Mouse (Mus musculus) retina, adult 2 months (tissue): ENCODE results near the gene Numa1.
"Not testable (repeated sequence)": the region's sequence is repeated elsewhere in the genome, so short reads cannot be mapped to it uniquely, and the experiment has no call there.

Source experiments
- DNase-seq: peaks from one replicate; pipeline ENCODE4 v3.0.0-alpha.2; 2012; ENCODE audit warnings: low read depth, low spot score

Numa1 gene

DNA sequence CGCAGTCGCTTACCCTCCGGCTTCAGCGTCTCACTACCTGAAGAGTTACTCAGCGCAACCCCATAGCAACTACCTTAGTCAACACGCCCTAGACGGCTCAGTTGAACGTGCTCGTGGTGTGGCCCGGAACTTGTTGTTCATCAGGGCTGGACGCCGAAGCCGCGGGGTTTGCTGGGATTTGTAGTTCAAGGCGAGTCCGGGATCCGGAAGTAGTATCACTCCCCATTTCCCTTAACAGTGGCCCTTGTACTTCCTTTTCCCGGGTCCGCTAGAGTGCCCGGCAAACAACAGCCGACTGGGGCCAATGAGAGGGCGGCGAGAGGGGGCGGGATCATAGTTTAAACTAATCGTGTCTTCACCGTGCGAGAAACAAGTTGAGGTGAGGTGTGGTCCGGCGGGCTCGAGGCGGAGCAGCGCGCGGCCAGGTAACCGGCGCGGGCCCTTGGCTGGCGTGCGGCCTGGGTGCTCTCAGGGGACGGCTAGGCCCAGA lies at the start of gene Numa1, which contains the start of gene Lrrc51:
Numa1 (plus strand) TSS at position 361 of the 490 bp plus-strand sequence.
Lrrc51 (minus strand) TSS at position 145 of the 490 bp plus-strand sequence.
- peak; percentile 85 for DNase-seq

DNA sequence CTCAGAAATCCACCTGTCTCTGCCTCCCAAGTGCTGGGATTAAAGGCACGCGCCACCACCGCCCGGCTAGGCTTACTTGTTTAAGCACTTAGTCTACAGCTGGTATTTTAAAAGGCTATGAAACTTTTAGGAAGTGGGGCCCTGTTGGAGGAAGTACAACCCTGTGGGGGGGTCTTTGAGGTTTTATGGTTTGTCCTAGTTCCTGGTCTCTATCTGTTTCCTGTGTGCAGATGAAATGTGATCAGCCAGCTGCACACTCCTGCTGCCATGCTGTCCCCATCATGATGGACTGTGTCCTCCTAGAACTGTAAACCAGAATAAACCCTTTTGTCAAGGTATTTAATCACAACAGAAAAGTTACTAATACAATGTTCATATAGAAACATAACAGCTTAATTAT lies 49.8 kb upstream of the Numa1 start:
- DNase-seq: no peak

DNA sequence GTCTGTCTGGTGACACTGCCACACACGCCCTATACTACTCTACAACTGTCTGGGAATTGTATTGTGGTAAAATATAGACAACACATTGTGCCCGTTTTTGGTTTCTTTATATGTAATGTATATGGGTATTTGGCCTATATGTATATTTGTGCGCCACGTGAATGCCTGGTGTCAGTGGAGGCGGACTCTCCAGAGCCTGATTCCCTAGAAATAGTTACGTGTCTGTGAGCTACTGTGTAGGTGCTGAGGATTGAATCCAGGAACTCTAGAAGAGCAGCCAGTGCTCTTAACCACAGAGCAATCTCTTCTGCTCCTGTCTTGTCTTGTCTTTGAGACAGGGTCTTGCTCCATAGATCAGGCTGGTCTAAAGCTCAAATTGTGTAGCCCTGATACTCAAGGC lies 47.6 kb upstream of the Numa1 start:
- DNase-seq: no peak

DNA sequence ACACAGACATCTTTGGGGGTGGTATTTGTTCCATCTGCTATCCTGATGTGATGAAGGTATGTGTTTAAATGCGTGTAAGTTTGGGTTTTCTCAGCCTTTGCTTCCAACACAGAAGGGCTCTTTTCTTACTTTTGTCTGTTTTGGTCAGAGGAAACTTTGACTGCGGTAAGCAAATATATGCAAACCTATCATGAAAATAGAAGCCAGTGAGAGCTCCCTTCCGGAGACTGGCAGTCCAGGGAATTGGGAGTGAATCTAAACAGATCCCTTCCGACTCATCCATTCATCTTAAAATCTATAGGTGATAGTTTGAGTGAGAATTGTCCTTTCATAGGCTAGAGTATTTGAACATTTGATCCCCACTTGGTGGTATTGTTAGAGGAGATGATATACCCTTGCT lies 45.5 kb upstream of the Numa1 start:
- DNase-seq: no peak

DNA sequence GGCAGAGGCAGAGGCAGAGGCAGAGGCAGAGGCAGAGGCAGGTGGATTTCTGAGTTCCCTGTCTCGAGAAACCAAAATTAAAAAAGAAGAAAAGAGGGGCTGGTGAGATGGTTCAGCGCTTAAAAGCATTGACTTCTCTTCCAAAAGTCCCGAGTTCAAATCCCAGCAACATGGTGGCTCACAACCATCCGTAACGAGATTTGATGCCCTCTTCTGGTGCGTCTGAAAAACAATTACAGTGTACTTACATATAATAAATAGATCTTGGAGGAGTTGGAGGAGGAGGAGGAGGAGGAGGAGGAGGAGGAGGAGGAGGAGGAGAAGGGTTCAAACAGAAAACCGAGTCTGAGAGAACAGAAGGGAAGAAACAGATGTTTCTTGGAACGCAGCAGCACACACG lies 38.2 kb upstream of the Numa1 start:
- DNase-seq: no peak

DNA sequence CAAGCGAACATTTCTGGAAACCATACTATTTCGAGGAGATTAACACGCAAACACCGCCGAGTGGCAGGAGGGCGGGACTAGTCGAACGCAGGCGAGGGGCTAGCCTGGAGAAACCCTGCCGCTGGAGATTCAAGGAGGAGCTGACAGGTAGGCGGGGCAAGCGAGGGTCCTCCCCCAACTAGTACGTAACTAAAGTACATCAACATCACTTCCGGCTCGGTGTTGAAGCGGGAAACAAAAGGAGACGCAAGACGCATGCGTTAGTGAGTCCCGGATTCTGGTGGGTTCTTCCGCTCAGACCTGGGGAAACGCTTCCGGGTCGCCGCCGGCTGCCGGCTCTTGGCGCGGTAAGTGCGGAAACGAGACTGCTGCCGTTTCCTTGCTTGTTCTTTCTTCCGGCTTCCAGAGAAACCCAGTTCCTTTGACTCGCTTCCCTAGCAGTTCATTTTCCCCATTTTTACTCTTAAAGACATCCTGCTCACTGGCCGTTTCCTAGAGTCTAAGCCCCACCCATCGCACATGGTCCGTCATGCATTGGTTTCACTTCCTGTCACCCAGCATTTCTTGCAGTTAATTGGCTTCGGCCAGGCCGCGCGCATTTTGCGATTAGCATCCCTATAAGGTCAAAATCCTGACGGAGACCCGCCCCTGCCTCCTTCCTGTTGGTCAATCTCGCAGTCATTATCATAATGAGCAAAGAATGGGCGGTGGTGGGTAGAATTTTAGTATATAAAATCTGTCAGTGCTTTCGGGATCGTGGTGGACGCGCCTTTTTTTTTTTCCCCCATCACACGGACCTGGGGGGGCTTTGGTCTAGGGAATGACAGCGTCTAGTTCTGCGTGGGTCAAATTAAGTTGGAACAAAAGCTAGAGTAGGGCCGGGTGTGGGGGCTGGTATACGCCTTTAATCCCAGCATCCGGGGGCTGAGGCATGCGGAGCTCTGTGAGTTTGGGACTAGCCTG lies 37.5 kb upstream of the Numa1 start:
- peak; percentile 98 for DNase-seq

DNA sequence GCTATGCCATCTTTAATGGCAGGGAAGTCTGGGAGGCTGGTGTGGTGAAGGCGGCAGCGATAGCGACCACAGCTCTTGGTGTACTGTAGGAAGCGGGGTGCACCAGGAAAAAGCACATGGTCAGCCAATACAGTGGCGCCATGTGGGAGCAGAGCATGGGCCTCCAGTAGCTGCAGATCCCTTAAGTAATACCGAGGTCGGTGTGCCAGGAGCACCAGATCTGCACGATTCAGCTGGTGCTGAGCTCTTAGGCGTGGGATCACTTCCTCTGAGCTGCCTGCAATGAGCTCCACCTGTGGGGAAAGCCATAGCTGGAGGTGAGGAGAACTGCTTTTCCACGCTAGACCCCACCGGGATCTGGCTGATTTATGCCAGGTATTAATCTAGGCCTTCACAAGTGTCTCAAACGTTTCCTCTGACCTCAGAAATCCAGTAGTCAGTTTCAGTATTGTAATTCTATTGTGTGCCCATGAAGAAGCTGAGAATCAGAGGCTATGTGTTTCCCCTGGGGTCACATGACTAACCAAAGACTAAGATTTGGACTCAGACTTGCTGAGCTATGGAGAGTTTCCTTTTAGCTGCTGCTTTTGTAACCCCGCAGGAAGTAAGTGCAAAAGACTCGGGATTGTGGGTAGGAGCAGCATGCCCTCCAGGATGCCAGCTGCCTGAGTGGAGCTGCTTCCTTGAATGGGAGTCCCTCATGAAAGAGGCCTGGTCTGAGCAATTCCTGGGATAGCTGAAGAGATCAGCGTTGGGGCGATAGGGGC lies 33.4 kb upstream of the Numa1 start:
- DNase-seq: no peak

DNA sequence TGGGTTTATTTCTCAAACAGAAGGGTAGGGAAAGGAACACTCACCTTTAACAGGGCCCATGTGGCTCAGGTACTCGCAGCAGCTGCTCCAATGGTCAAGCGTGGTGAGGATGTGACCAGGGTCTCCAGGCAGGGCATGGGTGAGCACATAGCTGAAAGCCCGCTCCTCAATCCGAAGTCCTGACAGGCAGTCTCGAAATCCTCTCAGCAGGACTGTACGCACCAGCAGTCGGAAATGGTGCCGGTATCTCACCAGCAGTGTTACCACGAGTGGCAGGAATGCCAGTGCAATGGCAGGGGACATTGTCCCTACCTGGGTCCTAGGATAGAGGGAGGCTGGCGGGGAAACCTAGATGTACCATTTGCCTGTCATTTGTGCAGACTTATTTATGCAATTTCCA lies 31.9 kb upstream of the Numa1 start:
- DNase-seq: no peak

DNA sequence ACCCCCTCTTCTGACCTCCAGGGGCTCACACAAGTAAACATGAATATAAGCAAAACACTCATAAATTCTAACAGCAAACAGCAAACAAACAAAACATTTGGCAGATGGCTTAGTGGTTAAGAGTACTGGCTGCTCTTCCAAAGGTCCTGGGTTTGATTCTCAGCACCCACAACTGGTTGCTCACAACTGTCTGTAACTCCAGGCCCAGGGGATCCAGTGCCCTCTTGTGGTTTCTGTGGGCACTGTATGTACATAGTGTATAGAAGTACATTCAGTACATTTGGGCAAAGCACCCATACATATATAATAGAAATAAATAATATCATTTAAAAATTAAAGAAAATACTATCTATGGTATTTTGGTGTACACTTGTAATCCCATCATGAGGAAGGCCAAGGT lies 31.1 kb upstream of the Numa1 start:
- DNase-seq: no peak

DNA sequence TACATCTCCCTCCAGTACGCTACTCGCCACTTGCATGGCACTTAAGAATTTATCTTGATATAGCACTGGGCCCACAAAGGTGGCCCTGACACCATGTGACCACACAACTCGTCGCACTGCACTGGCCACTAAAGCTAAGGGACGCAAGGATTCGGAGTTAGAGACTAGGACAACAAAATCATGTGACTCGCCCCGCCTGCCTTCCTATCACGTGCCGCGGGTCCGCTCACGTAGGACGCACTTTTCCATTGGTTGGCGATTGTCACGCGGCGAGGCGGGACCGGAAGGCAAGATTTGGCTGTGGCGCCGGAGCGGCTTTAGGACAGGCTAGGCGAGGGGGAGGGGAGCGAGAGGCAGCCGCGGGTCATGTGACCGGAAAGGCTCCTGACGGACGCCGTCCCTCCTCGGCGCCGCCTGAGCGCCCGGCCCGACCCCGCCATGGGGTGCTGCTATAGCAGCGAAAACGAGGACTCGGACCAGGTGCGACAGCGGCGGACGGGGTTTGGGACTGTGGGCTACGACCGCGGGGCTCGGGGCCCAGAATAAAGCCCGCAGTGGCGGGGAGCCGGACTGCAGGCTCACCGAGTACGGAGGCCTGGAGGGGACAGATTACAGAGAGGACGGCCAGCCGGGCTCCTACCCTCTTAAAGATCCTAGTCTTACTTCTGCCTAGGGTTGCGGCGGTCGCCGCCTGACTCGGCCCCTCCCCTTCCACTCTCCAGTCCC lies 28.2 kb upstream of the Numa1 start, which contains the start of gene Lamtor1:
Lamtor1 (plus strand) TSS at position 344 of the 726 bp plus-strand sequence.
- peak; percentile 97 for DNase-seq

DNA sequence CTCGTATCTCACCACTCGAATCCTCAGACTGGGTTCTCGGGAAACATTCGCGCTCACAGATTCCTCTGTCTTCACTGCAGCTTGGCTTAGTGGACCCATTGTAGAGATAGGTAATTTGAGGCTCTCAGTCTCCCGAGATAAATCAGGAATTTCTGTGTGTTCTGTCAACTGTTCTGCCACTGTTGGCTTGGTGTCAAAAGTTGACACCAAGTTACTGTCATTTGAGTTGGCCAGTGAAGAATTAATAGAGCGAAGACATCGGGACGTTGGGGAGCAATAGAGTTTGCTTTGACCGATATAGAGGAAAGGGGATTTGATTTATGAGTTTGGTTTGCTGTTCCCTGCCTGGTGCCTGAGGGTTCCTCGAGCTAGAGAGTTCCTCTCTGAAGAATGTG lies 27.6 kb upstream of the Numa1 start, which contains the start of gene Tomt:
Tomt (minus strand) TSS at position 73 of the 395 bp plus-strand sequence.
- DNase-seq: no peak

DNA sequence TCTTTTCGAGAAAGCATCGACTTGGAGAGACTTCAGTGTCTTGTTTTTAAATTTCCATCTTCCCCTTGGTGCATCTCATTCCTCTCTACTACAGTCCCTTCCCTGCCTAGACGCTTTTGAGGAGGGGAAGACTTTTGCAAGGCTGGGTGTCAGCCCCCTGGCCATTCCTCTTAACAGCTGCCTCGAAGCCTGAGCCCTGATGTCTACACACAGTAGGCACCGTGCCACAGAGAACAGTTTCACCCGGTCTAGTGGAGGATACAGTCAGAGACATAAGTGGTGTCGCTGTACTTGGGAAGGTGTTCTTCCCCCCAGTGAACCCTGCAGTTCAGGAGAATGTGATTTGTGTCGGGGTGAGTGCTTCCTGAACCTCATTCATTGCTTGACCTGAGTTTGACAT lies 27.2 kb upstream of the Numa1 start:
- DNase-seq: no peak

DNA sequence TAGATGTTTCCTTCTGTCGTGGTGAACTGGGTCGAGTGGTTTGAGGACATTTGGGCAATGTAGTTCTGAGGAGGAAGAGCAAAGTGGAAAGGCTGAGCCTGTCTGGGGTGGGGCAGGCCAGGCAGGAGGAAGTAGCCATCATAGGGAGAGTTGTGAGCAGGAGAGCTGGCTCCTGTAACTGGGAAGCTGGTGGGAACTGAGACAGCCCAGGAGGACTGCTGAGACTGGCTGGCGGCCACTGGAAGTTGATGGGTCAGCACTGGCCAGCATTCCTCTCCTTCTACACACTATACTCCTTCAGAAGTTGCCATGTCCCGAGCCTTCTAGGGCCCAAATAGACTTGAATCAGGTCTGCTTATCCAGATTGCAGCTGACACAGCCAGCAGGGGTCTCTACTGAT lies 25.5 kb upstream of the Numa1 start:
- no peak for DNase-seq

DNA sequence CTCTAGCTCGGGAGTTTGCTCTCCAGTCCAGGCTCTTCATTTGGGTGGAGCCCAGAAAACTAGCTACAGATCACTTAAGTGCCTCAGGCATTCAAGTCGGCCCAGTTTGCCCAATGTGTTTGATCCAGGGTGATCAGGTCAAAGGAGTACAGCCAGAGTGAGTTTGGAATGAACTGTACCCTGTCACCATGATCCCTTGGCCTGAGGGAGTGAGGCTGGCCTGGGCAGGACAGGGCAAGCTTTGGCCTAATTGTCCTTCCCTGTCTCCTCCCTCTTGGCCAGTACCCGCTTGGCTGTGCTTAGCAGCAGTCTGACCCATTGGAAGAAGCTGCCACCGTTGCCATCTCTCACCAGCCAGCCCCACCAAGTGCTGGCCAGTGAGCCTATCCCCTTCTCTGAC lies 23.8 kb upstream of the Numa1 start:
- no peak for DNase-seq

DNA sequence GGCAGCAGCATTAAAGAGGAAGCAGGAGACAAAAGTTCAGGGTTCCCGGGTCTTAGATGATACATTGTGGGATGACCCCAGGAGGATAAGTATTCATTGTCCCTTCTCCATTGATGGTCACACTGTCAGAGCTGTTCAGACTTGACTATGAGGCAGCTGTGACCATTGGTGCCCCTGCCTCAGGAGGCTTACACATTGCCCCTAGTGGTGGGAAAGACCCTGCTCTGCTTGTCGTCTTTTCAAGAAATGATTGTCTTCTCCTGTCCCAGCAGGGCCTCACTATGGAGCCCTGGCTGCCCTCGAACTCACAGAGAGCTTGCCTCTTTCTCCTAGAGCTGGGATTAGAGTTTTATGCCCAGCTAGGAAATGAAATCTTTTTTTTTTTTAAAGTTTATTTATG lies 21.9 kb upstream of the Numa1 start:
- DNase-seq: no peak

DNA sequence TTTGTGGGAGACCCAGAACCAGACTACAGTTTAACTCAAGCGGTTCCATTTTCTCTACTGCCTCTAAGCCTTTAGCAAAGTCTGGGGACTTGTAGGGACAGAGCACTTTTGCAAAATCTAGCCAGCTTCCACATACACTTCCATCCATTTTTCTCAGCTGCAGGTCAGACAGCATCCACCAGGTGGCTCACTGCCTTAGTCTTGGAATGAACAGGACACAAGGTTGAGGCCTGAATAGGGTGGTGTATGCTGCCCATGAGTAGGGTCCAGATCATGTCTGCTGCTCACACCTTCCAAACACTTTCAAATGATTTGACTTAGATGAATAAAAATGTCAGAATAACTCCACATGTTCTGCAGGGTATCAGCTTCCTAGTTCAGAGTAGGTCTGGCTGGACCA lies 15.8 kb upstream of the Numa1 start:
- DNase-seq: no peak

DNA sequence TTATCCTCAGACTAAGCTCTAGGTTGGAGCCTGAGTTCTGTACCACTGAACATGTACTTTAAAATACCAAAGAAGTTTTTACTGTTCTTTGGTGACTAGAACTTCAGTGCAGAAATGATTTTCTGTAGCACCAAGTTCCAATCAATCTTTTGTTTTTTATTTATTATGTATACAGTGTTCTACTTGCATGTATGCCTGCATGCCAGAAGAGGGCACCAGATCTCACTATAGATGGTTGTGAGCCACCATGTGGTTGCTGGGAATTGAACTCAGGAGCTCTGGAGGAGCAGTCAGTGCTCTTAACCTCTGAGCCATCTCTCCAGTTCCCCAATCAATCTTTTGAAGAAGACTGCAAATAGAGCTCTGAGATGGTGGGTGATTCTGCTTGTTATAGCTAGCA lies 8.0 kb upstream of the Numa1 start:
- DNase-seq: not testable (repeated sequence)

DNA sequence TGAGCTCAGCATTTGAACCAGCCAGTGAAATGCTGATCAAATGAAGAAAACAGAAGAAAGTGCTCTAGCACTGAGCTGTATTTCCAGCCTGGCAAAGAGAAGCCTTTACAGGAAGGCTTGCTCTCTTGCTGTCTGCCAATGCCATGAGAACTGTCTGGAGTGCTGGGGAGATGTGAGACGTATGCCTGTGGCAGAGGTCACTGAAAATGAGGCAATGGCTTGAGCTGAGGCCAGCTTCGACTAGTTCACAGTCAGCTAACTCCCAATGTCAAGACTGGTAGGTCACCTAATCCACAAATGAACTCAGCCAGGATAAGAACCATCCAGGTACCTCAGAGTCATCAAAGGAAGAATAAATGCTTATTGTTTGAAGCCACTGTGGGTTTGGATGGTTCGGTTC lies 5.8 kb upstream of the Numa1 start:
- no peak for DNase-seq

DNA sequence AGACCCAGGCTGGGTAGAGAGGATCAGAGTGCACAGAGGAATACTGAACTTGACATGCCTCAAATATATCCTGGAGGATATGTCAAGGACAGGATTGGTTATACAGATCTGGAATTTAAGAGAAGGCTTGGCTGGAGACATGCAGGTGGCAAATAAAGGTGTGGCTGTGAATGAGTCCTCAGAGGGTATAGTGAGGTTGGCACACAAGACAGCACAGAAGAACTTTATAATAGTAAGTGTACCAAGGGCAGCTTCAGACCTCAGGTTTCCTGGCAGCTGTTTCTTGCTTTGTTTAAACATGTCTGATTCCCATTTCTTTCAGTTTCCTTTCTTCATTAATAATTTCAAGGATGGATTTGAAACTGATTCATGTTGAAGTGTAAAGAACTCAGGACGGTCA lies 1.4 kb upstream of the Numa1 start:
- DNase-seq: no peak

DNA sequence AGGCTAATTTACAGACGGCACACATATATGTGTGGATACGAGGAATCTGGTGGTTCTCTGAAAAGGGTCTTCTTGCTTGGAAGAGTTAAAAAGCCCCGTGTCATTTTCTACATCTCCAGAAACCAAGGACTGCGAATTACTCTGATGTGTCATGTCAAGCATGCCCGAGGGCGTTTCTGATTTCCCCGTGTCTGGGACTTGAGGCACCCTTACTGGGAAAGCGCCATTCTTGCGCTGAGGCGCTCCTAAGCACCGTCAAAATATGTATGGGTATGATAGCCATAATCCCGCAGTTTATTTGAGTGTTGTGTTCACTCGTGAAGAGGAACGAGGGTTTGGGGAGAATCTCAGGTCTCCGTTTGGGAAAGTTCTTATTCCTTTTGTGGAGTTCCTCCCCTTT lies 611 bp upstream of the Numa1 start:
- DNase-seq: no peak

DNA sequence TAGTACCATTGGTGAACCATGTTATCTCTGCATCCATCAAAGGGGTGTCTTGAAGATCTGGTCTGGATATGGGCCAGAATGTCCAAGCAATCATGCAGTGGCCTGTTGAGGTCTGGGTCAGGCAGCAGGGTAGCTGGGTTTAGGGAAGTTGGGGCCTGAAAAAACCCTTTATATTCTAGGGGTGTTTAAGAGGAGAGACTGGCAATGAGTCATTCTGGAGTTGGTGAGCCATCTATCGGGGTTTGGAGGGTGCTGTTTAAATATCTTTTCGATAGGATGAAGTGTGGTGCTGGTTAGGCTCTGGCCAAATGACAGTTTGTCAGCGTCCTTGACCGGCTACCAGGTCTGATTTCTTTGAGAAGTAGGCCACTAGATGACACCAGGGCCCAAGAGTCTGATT lies 2.0 kb downstream of the Numa1 start:
- DNase-seq: no peak

DNA sequence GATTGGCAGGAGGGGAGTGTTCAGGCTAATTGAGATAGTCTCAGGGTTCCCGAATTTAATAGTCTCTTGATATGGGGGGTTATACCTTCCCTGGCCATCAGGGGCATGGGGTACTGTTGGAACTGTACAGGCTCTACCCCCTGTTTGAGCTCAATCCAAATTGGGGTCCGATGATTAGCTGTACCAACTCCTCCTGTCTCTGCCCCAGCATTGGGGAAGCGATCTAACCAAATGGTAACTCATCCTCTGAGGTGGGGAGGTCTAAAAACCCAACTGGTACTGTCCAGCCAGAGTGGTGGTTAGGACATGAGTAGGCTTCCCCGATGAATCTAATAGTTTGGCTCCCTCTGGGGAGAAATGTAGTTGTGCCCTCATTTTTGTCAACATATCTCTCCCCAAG lies 3.1 kb downstream of the Numa1 start:
- DNase-seq: no peak
